Mouse (Mus musculus): ENCODE measurements around the gene Gm14190. TPM values are rescaled to one million over a fixed set of nuclear protein-coding genes. Genes with fewer than 3 reads are reported as not detected.

The Gm14190 gene
- polyA plus RNA-seq, 1 experiment from 2014 or later, result not detected

Other genes with a start within 250 kb of the Gm14190 start
- not detected in 2 replicates for gene Krt23, start 197.6 kb downstream of the Gm14190 start, polyA plus RNA-seq (2014; fragmentation: Nextera tagmentation; extraction: Ambion mirVana)
- not detected in 2 replicates for gene Krt39, start 169.4 kb downstream of the Gm14190 start, polyA plus RNA-seq (2014; fragmentation: Nextera tagmentation; extraction: Ambion mirVana)
- not detected in 2 replicates for gene Krt40, start 147.6 kb downstream of the Gm14190 start, polyA plus RNA-seq (2014; fragmentation: Nextera tagmentation; extraction: Ambion mirVana)
- not detected in 2 replicates for gene Krtap3-3, start 139.9 kb downstream of the Gm14190 start, polyA plus RNA-seq (2014; fragmentation: Nextera tagmentation; extraction: Ambion mirVana)
- not detected in 2 replicates for gene Krtap3-2, start 133.9 kb downstream of the Gm14190 start, polyA plus RNA-seq (2014; fragmentation: Nextera tagmentation; extraction: Ambion mirVana)
- not detected in 2 replicates for gene Gm11939, start 131.3 kb downstream of the Gm14190 start, polyA plus RNA-seq (2014; fragmentation: Nextera tagmentation; extraction: Ambion mirVana)
- not detected in 2 replicates for gene Krtap3-1, start 124.1 kb downstream of the Gm14190 start, polyA plus RNA-seq (2014; fragmentation: Nextera tagmentation; extraction: Ambion mirVana)
- not detected in 2 replicates for gene Krtap1-5, start 109.7 kb downstream of the Gm14190 start, polyA plus RNA-seq (2014; fragmentation: Nextera tagmentation; extraction: Ambion mirVana)
- gene Krtap1-4, start 107.1 kb downstream of the Gm14190 start, polyA plus RNA-seq (2014; fragmentation: Nextera tagmentation; extraction: Ambion mirVana), result not detected in 2 replicates
- gene Krtap1-3, start 99.4 kb downstream of the Gm14190 start, polyA plus RNA-seq (2014; fragmentation: Nextera tagmentation; extraction: Ambion mirVana), result not detected in 2 replicates
- not detected in 2 replicates for gene Krtap9-3, start 92.6 kb downstream of the Gm14190 start, polyA plus RNA-seq (2014; fragmentation: Nextera tagmentation; extraction: Ambion mirVana)
- gene Gm11938, start 87.4 kb downstream of the Gm14190 start, polyA plus RNA-seq (2014; fragmentation: Nextera tagmentation; extraction: Ambion mirVana), result not detected in 2 replicates
- not detected in 2 replicates for gene Gm11937, start 80.6 kb downstream of the Gm14190 start, polyA plus RNA-seq (2014; fragmentation: Nextera tagmentation; extraction: Ambion mirVana)
- not detected in 2 replicates for gene Krtap2-4, start 75.9 kb downstream of the Gm14190 start, polyA plus RNA-seq (2014; fragmentation: Nextera tagmentation; extraction: Ambion mirVana)
- not detected in 2 replicates for gene Gm11562, start 70.3 kb downstream of the Gm14190 start, polyA plus RNA-seq (2014; fragmentation: Nextera tagmentation; extraction: Ambion mirVana)
- not detected in 2 replicates for gene Krtap4-1, start 62.5 kb downstream of the Gm14190 start, polyA plus RNA-seq (2014; fragmentation: Nextera tagmentation; extraction: Ambion mirVana)
- not detected in 2 replicates for gene Krtap4-2, start 55.7 kb downstream of the Gm14190 start, polyA plus RNA-seq (2014; fragmentation: Nextera tagmentation; extraction: Ambion mirVana)
- not detected in 2 replicates for gene Krtap4-7, start 46.7 kb downstream of the Gm14190 start, polyA plus RNA-seq (2014; fragmentation: Nextera tagmentation; extraction: Ambion mirVana)
- not detected in 2 replicates for gene Gm11555, start 40.5 kb downstream of the Gm14190 start, polyA plus RNA-seq (2014; fragmentation: Nextera tagmentation; extraction: Ambion mirVana)
- gene Gm11563, start 31.8 kb downstream of the Gm14190 start, polyA plus RNA-seq (2014; fragmentation: Nextera tagmentation; extraction: Ambion mirVana), result not detected in 2 replicates
- not detected in 2 replicates for gene Krtap4-6, start 24.8 kb downstream of the Gm14190 start, polyA plus RNA-seq (2014; fragmentation: Nextera tagmentation; extraction: Ambion mirVana)
- not detected in 2 replicates for gene Gm14180, start 43.5 kb upstream of the Gm14190 start, polyA plus RNA-seq (2014; fragmentation: Nextera tagmentation; extraction: Ambion mirVana)
- gene Gm11595, start 82.2 kb upstream of the Gm14190 start, polyA plus RNA-seq (2014; fragmentation: Nextera tagmentation; extraction: Ambion mirVana), result not detected in 2 replicates
- not detected in 2 replicates for gene Krtap4-8, start 90.0 kb upstream of the Gm14190 start, polyA plus RNA-seq (2014; fragmentation: Nextera tagmentation; extraction: Ambion mirVana)
- not detected in 2 replicates for gene Krtap4-9, start 94.5 kb upstream of the Gm14190 start, polyA plus RNA-seq (2014; fragmentation: Nextera tagmentation; extraction: Ambion mirVana)
- not detected in 2 replicates for gene Gm11596, start 102.7 kb upstream of the Gm14190 start, polyA plus RNA-seq (2014; fragmentation: Nextera tagmentation; extraction: Ambion mirVana)
- not detected in 2 replicates for gene Gm11569, start 108.2 kb upstream of the Gm14190 start, polyA plus RNA-seq (2014; fragmentation: Nextera tagmentation; extraction: Ambion mirVana)
- not detected in 2 replicates for gene Gm11554, start 113.7 kb upstream of the Gm14190 start, polyA plus RNA-seq (2014; fragmentation: Nextera tagmentation; extraction: Ambion mirVana)
- gene Krtap4-13, start 119.2 kb upstream of the Gm14190 start, polyA plus RNA-seq (2014; fragmentation: Nextera tagmentation; extraction: Ambion mirVana), result not detected in 2 replicates
- gene Gm11564, start 124.9 kb upstream of the Gm14190 start, polyA plus RNA-seq (2014; fragmentation: Nextera tagmentation; extraction: Ambion mirVana), result not detected in 2 replicates
- not detected in 2 replicates for gene 2300003K06Rik, start 147.3 kb upstream of the Gm14190 start, polyA plus RNA-seq (2014; fragmentation: Nextera tagmentation; extraction: Ambion mirVana)
- not detected in 2 replicates for gene Krtap4-16, start 160.9 kb upstream of the Gm14190 start, polyA plus RNA-seq (2014; fragmentation: Nextera tagmentation; extraction: Ambion mirVana)
- gene Gm11568, start 167.2 kb upstream of the Gm14190 start, polyA plus RNA-seq (2014; fragmentation: Nextera tagmentation; extraction: Ambion mirVana), result not detected in 2 replicates
- not detected in 2 replicates for gene Gm11559, start 173.7 kb upstream of the Gm14190 start, polyA plus RNA-seq (2014; fragmentation: Nextera tagmentation; extraction: Ambion mirVana)
- not detected in 2 replicates for gene Krtap9-1, start 182.6 kb upstream of the Gm14190 start, polyA plus RNA-seq (2014; fragmentation: Nextera tagmentation; extraction: Ambion mirVana)
- gene Gm11567, start 188.4 kb upstream of the Gm14190 start, polyA plus RNA-seq (2014; fragmentation: Nextera tagmentation; extraction: Ambion mirVana), result not detected in 2 replicates
- not detected in 2 replicates for gene Krtap31-1, start 217.2 kb upstream of the Gm14190 start, polyA plus RNA-seq (2014; fragmentation: Nextera tagmentation; extraction: Ambion mirVana)
- not detected in 2 replicates for gene Gm11565, start 224.0 kb upstream of the Gm14190 start, polyA plus RNA-seq (2014; fragmentation: Nextera tagmentation; extraction: Ambion mirVana)
- gene Krtap31-2, start 245.6 kb upstream of the Gm14190 start, polyA plus RNA-seq (2014; fragmentation: Nextera tagmentation; extraction: Ambion mirVana), result not detected in 2 replicates